Mouse (Mus musculus): ENCODE data around the gene Nos3. TPM values are rescaled to one million over a fixed set of nuclear protein-coding genes. Genes with fewer than 3 reads are reported as not detected.

The Nos3 gene
- polyA plus RNA-seq (2012; rRNA removed): 9.0 and 9.2 TPM in 2 replicates

DNA sequence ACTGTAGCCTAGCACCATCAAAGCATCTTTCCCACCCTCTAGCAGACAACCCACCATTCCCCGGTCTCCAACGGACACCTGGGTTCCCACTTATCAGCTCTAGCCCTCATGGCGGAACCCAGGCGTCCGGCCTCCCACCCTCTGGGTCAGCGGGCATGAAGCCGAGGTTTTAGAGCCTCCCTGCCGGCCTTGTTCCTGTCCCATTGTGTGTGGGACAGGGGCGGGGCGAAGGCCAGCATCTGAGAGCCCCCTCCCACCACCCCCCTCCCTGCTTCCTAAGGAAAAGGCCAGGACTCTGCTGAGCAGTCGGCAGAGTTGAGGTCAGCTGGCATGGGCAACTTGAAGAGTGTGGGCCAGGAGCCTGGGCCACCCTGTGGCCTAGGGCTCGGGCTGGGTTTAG, at the start of gene Nos3:
Gene Nos3 (plus strand): TSS at position 303 of the 400 bp plus-strand sequence.

GRCm38 (mm10) chr5:24351278-24351677, 13.3 kb upstream of the Nos3 start, which contains the start of gene Kcnh2:
Gene Kcnh2 (minus strand): TSS chr5:24351604.

GRCm38 (mm10) chr5:24391864-24392263, 27.3 kb downstream of the Nos3 start, which contains the start of gene Atg9b:
Gene Atg9b (minus strand): TSS chr5:24392143.

DNA sequence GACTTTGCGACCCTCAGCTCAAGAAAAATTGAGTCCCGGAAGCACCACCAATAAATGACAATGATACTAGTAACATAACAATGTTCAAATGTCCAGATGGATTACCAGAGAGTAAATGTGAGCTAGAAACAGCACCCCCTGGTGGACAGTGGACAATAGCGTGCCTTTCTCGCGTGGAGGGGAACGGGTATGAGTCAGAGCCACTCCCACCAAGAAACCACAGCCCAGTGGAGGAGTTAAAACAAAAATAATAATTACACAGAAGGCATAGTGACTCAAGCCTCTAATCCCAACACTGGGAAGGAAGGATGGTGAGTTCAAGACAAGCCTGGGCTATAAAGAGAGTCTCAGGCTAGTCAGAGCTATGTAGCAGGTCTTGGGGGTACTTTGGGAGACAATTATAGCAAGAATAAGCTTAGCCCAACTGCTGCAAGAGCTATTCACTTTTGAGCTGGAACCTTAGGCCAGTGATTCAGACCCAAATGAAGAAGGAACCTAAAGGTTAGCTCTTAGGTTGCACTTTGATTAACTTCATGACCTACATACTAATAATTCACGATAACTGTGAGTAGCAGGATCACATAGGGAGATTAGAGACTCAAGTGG, 28.9 kb downstream of the Nos3 start, which contains the start of gene Abcb8:
Gene Abcb8 (plus strand): TSS at position 272 of the 606 bp plus-strand sequence.

GRCm38 (mm10) chr5:24413042-24413693, 48.6 kb downstream of the Nos3 start, which contains the start of gene Asic3:
Gene Asic3 (plus strand): TSS chr5:24413392.

GRCm38 (mm10) chr5:24423129-24424003, 58.8 kb downstream of the Nos3 start, which contains the start of the genes Cdk5 and Slc4a2:
Gene Cdk5 (minus strand): TSS chr5:24423530.
Gene Slc4a2 (plus strand): TSS chr5:24423837.

Other genes starting within 250 kb of the Nos3 start
- gene Nupl2, start 199.8 kb upstream of the Nos3 start, polyA plus RNA-seq (2012; rRNA removed): 9.8 and 10.5 TPM in 2 replicates
- 33.9 and 40.9 TPM in 2 replicates for gene Kcnh2, start 13.2 kb upstream of the Nos3 start, polyA plus RNA-seq (2012; rRNA removed)
- gene Atg9b, start 27.3 kb downstream of the Nos3 start, polyA plus RNA-seq (2012; rRNA removed): 1.1 and 1.3 TPM in 2 replicates
- 49.0 and 50.9 TPM in 2 replicates for gene Abcb8, start 28.9 kb downstream of the Nos3 start, polyA plus RNA-seq (2012; rRNA removed)
- gene Asic3, start 48.6 kb downstream of the Nos3 start, polyA plus RNA-seq (2012; rRNA removed): 1.4 and 5.2 TPM in 2 replicates
- 177 and 195 TPM in 2 replicates for gene Cdk5, start 58.7 kb downstream of the Nos3 start, polyA plus RNA-seq (2012; rRNA removed)
- gene Slc4a2, start 59.0 kb downstream of the Nos3 start, polyA plus RNA-seq (2012; rRNA removed): 42.4 and 45.9 TPM in 2 replicates
- gene Fastk, start 80.5 kb downstream of the Nos3 start, polyA plus RNA-seq (2012; rRNA removed): 193 and 194 TPM in 2 replicates
- gene Tmub1, start 83.0 kb downstream of the Nos3 start, polyA plus RNA-seq (2012; rRNA removed): 50.2 and 50.7 TPM in 2 replicates
- gene Agap3, start 87.4 kb downstream of the Nos3 start, polyA plus RNA-seq (2012; rRNA removed): 195 and 199 TPM in 2 replicates
- gene Gbx1, start 162.4 kb downstream of the Nos3 start, polyA plus RNA-seq (2012; rRNA removed): 3.5 and 4.0 TPM in 2 replicates
- gene Asb10, start 176.2 kb downstream of the Nos3 start, polyA plus RNA-seq (2012; rRNA removed): 0.22 and 0.46 TPM in 2 replicates
- gene 4931409K22Rik, start 192.0 kb downstream of the Nos3 start, polyA plus RNA-seq (2012; rRNA removed): 0.43 and 0.49 TPM in 2 replicates
- gene Abcf2, start 212.7 kb downstream of the Nos3 start, polyA plus RNA-seq (2012; rRNA removed): 70.8 and 79.3 TPM in 2 replicates
- 28.3 and 31.8 TPM in 2 replicates for gene Chpf2, start 221.9 kb downstream of the Nos3 start, polyA plus RNA-seq (2012; rRNA removed)

Data from central nervous system, embryonic 14 days (tissue).